Comparison of ENCODE assay signal across 9 mouse cellular contexts in genomic region chr5:13547472-13548209, GRCm38 (mm10).
A peak's percentile ranks its signal among the peaks of the same experiment; 100 is the strongest.
DNase-seq lines count a peak whose midpoint lies in the region; ATAC-seq and TF ChIP-seq lines count a peak whose summit lies in the region.
"Had no signal": no experiment of that assay in that cellular context is flagged by ENCODE, and none has a peak within 500 bp of the region (broad histone marks: within the 10 kb centered on the region; RNA-seq: fewer than 3 reads in every experiment).

No protein-coding gene starts in this region.

- peak; percentile 72 for ATAC-seq in Patski
- ATAC-seq in intestine, postnatal 0 days: no peak
- ATAC-seq in activated CD4-positive, CD25-positive, alpha-beta regulatory T cell, adult 4 months: no peak

- WGBS in intestine, postnatal 0 days: 34% methylated on average over 2 of the region's 2 CpGs

- CTCF ChIA-PET in Patski (lab: Charles Lee): interaction anchor here (0.9 to 1.4 kb wide), 4 partner anchors 19 to 63 kb away, joined by 3 read pairs; no protein-coding TSS in a partner anchor

- H3K9ac ChIP-seq in intestine, postnatal 0 days (ENCODE audit: low read depth, low read length): 0 out of 2 replicates have a peak overlapping the region, but pooled peaks have one; percentile 1
- H3K9ac ChIP-seq: liver, embryonic 14.5 days had no signal

- no peaks in the 10 kb centered on the region for H3K9me3 ChIP-seq in intestine, postnatal 0 days (ENCODE audit: control insufficient read depth)

- POLR2A ChIA-PET in Patski (lab: Charles Lee): no interaction called here

- H3K27me3 ChIP-seq in Patski: no peaks in the 10 kb centered on the region
- H3K27me3 ChIP-seq in intestine, postnatal 0 days (replicated peaks; ENCODE audit: control insufficient read depth, insufficient read depth, low read length): no peaks in the 10 kb centered on the region

- TF ChIP-seq CTCF in Patski (IDR thresholded peaks at IDR 0.05): no peak
- no peak for TF ChIP-seq CTCF in intestine, postnatal 0 days (IDR thresholded peaks at IDR 0.05; ENCODE audit: low read depth)

- in situ Hi-C loops in Patski (cut with MboI; ENCODE audit: low pct_unique_long_range_greater_than_20kb): no loop called here

- H3K27ac ChIP-seq in intestine, postnatal 0 days (ENCODE audit: low read depth, low read length): no peak overlapping the region
- H3K27ac ChIP-seq: liver, embryonic 14.5 days had no signal

- H3K4me1 ChIP-seq in intestine, postnatal 0 days (replicated peaks; ENCODE audit: control insufficient read depth, insufficient read depth, low read length): no peaks in the 10 kb centered on the region

- no peak overlapping the region for H3K4me3 ChIP-seq in intestine, postnatal 0 days (ENCODE audit: low read depth, low read length)

- no peak overlapping the region for H3K4me2 ChIP-seq in intestine, postnatal 0 days (replicated peaks; ENCODE audit: low read depth)

- H3K36me3 ChIP-seq in intestine, postnatal 0 days (ENCODE audit: control insufficient read depth, insufficient read depth): no peaks in the 10 kb centered on the region

- DNase-seq in adrenal gland, adult (ENCODE audit: inconsistent age in 2 of 2, low spot score in 1 of 2): peak; percentile 15 to 33
- no peak for DNase-seq in adrenal gland, postnatal 25 days
- DNase-seq in Patski (ENCODE audit: low read depth, low spot score): no peak
- DNase-seq in heart, adult 8-10 months (ENCODE audit: low spot score): peak; percentile 52
- peak; percentile 71 for DNase-seq in mesoderm, embryonic 11.5 days (ENCODE audit: low read depth, low spot score)
- DNase-seq in spleen, postnatal 14 days (ENCODE audit: low spot score in 2 of 2): no peak

Comparison
In these comparisons a context has a peak if more than half of its experiments do, and no peak if none do; other contexts are left out.
1. DNase-seq: peak in adrenal gland, adult (2 of 2), heart, adult 8-10 months (single experiment) and mesoderm, embryonic 11.5 days (single experiment); none in adrenal gland, postnatal 25 days (single experiment), Patski (single experiment) and spleen, postnatal 14 days (0 of 2).